Comparison of ENCODE assay signal across 13 mouse cellular contexts in the genomic region with DNA sequence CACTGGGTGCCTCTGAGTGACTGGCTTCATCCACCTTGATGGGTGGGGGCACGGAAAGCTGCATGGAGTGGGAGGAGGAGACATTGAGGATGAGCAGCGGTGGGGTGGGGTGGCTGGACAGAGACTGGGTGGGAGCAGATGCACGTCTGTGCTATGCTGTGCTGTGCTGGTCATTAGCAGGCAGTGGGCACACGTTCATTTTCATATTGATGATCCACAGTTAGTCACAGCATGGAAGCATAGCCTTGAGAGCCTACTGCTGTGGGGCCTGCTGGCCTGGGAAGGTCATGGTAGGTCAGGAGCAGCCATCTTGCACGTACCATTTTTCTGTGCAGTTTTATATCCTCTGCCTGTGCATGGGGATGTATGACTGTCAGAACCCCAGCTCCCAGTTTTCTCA. TPM values are rescaled to one million over a fixed set of nuclear protein-coding genes. Genes with fewer than 3 reads are reported as not detected.
A peak's percentile ranks its signal among the peaks of the same experiment; 100 is the strongest.
DNase-seq lines count a peak whose midpoint lies in the region; ATAC-seq and TF ChIP-seq lines count a peak whose summit lies in the region.
"Had no signal": no experiment of that assay in that cellular context is flagged by ENCODE, and none has a peak within 500 bp of the region (broad histone marks: within the 10 kb centered on the region; RNA-seq: fewer than 3 reads in every experiment).

No protein-coding gene starts in this region.

- no peak overlapping the region for H3K4me2 ChIP-seq in forebrain, embryonic 12.5 days
- H3K4me2 ChIP-seq in forebrain, embryonic 13.5 days = no peak overlapping the region
- no peak overlapping the region for H3K4me2 ChIP-seq in embryonic facial prominence, embryonic 12.5 days (replicated peaks)
- no peak overlapping the region for H3K4me2 ChIP-seq in limb, embryonic 15.5 days
- H3K4me2 ChIP-seq: liver, embryonic 15.5 days had no signal

- H3K9me3 ChIP-seq in forebrain, embryonic 12.5 days = no peaks in the 10 kb centered on the region
- H3K9me3 ChIP-seq in forebrain, embryonic 13.5 days (replicated peaks) = no peaks in the 10 kb centered on the region
- H3K9me3 ChIP-seq in embryonic facial prominence, embryonic 12.5 days = no peaks in the 10 kb centered on the region
- H3K9me3 ChIP-seq in limb, embryonic 15.5 days = no peaks in the 10 kb centered on the region
- H3K9me3 ChIP-seq: liver, embryonic 15.5 days had no signal

- TF ChIP-seq CTCF in layer of hippocampus, adult 2 months (conservative IDR thresholded peaks at IDR 0.05) = no peak

- ATAC-seq in forebrain, embryonic 12.5 days (ENCODE audit: low FRiP score) = no peak
- no peak for ATAC-seq in forebrain, embryonic 13.5 days
- no peak for ATAC-seq in embryonic facial prominence, embryonic 12.5 days (ENCODE audit: insufficient number of reproducible peaks, insufficient read depth, low FRiP score, low TSS enrichment)
- ATAC-seq in limb, embryonic 15.5 days (ENCODE audit: insufficient number of reproducible peaks, low FRiP score, low TSS enrichment, low read depth) = no peak
- ATAC-seq: forebrain, postnatal 0 days had no signal

- DNase-seq in layer of hippocampus, adult 2 months (ENCODE audit: low spot score in 2 of 2) = no peak
- no peak for DNase-seq in layer of hippocampus, adult 11-12 months (ENCODE audit: low spot score)
- DNase-seq in layer of hippocampus, postnatal 25 days (ENCODE audit: extremely low spot score in 1 of 2, low spot score in 1 of 2) = no peak
- no peak for DNase-seq in gastrocnemius, adult 18-20 months (ENCODE audit: low spot score)
- DNase-seq: B cell, adult 2 months; forebrain, postnatal 0 days; heart, adult 2 months; midbrain, embryonic 14.5 days had no signal

- no peaks in the 10 kb centered on the region for H3K27me3 ChIP-seq in forebrain, embryonic 12.5 days
- H3K27me3 ChIP-seq in forebrain, embryonic 13.5 days = no peaks in the 10 kb centered on the region
- no peaks in the 10 kb centered on the region for H3K27me3 ChIP-seq in embryonic facial prominence, embryonic 12.5 days
- H3K27me3 ChIP-seq in limb, embryonic 15.5 days = no peaks in the 10 kb centered on the region
- H3K27me3 ChIP-seq: liver, embryonic 15.5 days had no signal

- H3K27ac ChIP-seq in forebrain, embryonic 12.5 days = 0 out of 2 replicates have a peak overlapping the region, but pooled peaks have one; percentile 9
- no peak overlapping the region for H3K27ac ChIP-seq in forebrain, embryonic 13.5 days
- peak overlapping the region; percentile 49 for H3K27ac ChIP-seq in layer of hippocampus, adult 2 months
- peak overlapping the region; percentile 91; the same call in 1 of the 2 replicates for H3K27ac ChIP-seq in embryonic facial prominence, embryonic 12.5 days
- peak overlapping the region; percentile 80; the same call in 1 of the 2 replicates for H3K27ac ChIP-seq in limb, embryonic 15.5 days
- H3K27ac ChIP-seq: heart, adult 2 months; liver, embryonic 15.5 days had no signal

- no peak overlapping the region for H3K4me3 ChIP-seq in forebrain, embryonic 12.5 days (replicated peaks)
- H3K4me3 ChIP-seq in forebrain, embryonic 13.5 days = no peak overlapping the region
- H3K4me3 ChIP-seq in layer of hippocampus, adult 2 months = no peak overlapping the region
- no peak overlapping the region for H3K4me3 ChIP-seq in embryonic facial prominence, embryonic 12.5 days
- no peak overlapping the region for H3K4me3 ChIP-seq in limb, embryonic 15.5 days
- H3K4me3 ChIP-seq: heart, adult 2 months; liver, embryonic 15.5 days had no signal

- H3K36me3 ChIP-seq in forebrain, embryonic 12.5 days (replicated peaks) = no peaks in the 10 kb centered on the region
- no peaks in the 10 kb centered on the region for H3K36me3 ChIP-seq in forebrain, embryonic 13.5 days (ENCODE audit: poor library complexity, severe bottlenecking)
- 0 out of 2 replicates have a peak, but pooled peaks cover 10% of the 10 kb centered on the region for H3K36me3 ChIP-seq in embryonic facial prominence, embryonic 12.5 days
- no peaks in the 10 kb centered on the region for H3K36me3 ChIP-seq in limb, embryonic 15.5 days

- H3K9ac ChIP-seq in forebrain, embryonic 12.5 days = no peak overlapping the region
- H3K9ac ChIP-seq in forebrain, embryonic 13.5 days = no peak overlapping the region
- H3K9ac ChIP-seq in embryonic facial prominence, embryonic 12.5 days = no peak overlapping the region
- no peak overlapping the region for H3K9ac ChIP-seq in limb, embryonic 15.5 days
- H3K9ac ChIP-seq: forebrain, postnatal 0 days; liver, embryonic 15.5 days had no signal

- 82% methylated on average over 5 of the region's 5 CpGs for WGBS in forebrain, embryonic 12.5 days
- WGBS in forebrain, embryonic 13.5 days = 69% methylated on average over 5 of the region's 5 CpGs
- WGBS in embryonic facial prominence, embryonic 12.5 days = 85% methylated on average over 5 of the region's 5 CpGs
- 79% methylated on average over 5 of the region's 5 CpGs for WGBS in limb, embryonic 15.5 days

- peaks cover 73% of the 10 kb centered on the region for H3K4me1 ChIP-seq in forebrain, embryonic 12.5 days
- peaks cover 73% of the 10 kb centered on the region for H3K4me1 ChIP-seq in forebrain, embryonic 13.5 days
- H3K4me1 ChIP-seq in embryonic facial prominence, embryonic 12.5 days = peaks cover 95% of the 10 kb centered on the region
- peaks cover 98% of the 10 kb centered on the region for H3K4me1 ChIP-seq in limb, embryonic 15.5 days

RNA-seq across cellular contexts. Expression of a gene that starts 56.0 kb away (rescaled TPM):
- polyA plus RNA-seq in forebrain, embryonic 12.5 days (2016; fragmentation: Nextera tagmentation; extraction: Ambion mirVana) = 307 and 312 TPM in 2 replicates
- 309 TPM in 2 replicates for polyA plus RNA-seq in forebrain, embryonic 13.5 days (2015; fragmentation: Nextera tagmentation; extraction: Ambion mirVana)
- 100 to 1,000 TPM; 374 to 416 TPM for total RNA-seq in layer of hippocampus, adult 2 months (2021)
- polyA plus RNA-seq in embryonic facial prominence, embryonic 12.5 days (2016; fragmentation: Nextera tagmentation; extraction: Ambion mirVana) = 415 TPM in 2 replicates
- 399 and 425 TPM in 2 replicates for polyA plus RNA-seq in limb, embryonic 15.5 days (2015; fragmentation: Nextera tagmentation; extraction: Ambion mirVana)
- 100 to 1,000 TPM; 444 to 476 TPM for total RNA-seq in layer of hippocampus, postnatal 25 days (2021)
- total RNA-seq in gastrocnemius, adult 18-20 months (2021) = 100 to 1,000 TPM; 416 to 422 TPM
